Mouse (Mus musculus) megakaryocyte, embryonic 14.5 days (primary cell): ENCODE data around the gene Lpin1.

Source experiments
- FLI1 ChIP-seq: IDR thresholded peaks from 2 replicates; pipeline ENCODE4 v1.6.1; 2012; ENCODE audit warnings: low read length, inconsistent platforms, mixed read lengths
- GATA1 ChIP-seq: IDR thresholded peaks from 3 replicates; pipeline ENCODE4 v1.6.1; 2012; ENCODE audit warnings: mixed read lengths, low read length, inconsistent platforms, borderline replicate concordance

GRCm38 (mm10) chr12:16562647-16563046 is 48.1 kb downstream of the Lpin1 start:
- TF ChIP-seq GATA1: no peak
- TF ChIP-seq FLI1: no peak
